Mouse (Mus musculus) intestine, embryonic 16.5 days (tissue): ENCODE data around the gene Ctrc. TPM values are rescaled to one million over a fixed set of nuclear protein-coding genes. Genes with fewer than 3 reads are reported as not detected.
A peak's percentile ranks its signal among the peaks of the same experiment; 100 is the strongest.

Experiments
- ATAC-seq: fragments of 200-750 bp; cut with Nextera tagmentation; 2 replicates; pipeline ENCODE4 v1.8.0; 2017; ENCODE audit warnings: moderate TSS enrichment, moderate library complexity
- H3K27ac ChIP-seq: fragments of 300-500 bp; sonication (generic); 2 replicates; pipeline ENCODE4 v1.5.1; 2014; ENCODE audit warnings: mild to moderate bottlenecking, low read length
- H3K27me3 ChIP-seq: fragments of 300-500 bp; sonication (generic); replicated peaks from 2 replicates; pipeline ENCODE4 v1.6.1; 2014; ENCODE audit warnings: low read length, control low read depth, mixed read lengths; ENCODE audit not compliant: control insufficient read depth, insufficient read depth
- H3K36me3 ChIP-seq: fragments of 300-500 bp; sonication (generic); 2 replicates; pipeline ENCODE4 v1.6.1; 2014; ENCODE audit warnings: low read length, control low read depth; ENCODE audit not compliant: control insufficient read depth, insufficient read depth
- H3K4me1 ChIP-seq: fragments of 300-500 bp; sonication (generic); 2 replicates; pipeline ENCODE4 v1.6.1; 2014; ENCODE audit warnings: low read length, control low read depth, mixed read lengths; ENCODE audit not compliant: control insufficient read depth, insufficient read depth
- H3K4me2 ChIP-seq: fragments of 300-500 bp; sonication (generic); 2 replicates; pipeline ENCODE4 v1.6.1; 2014; ENCODE audit warnings: low read depth, low read length, control low read depth
- H3K4me3 ChIP-seq: fragments of 300-500 bp; sonication (generic); 2 replicates; pipeline ENCODE4 v1.5.1; 2014; ENCODE audit warnings: mild to moderate bottlenecking, low read length
- H3K9ac ChIP-seq: fragments of 300-500 bp; sonication (generic); 2 replicates; pipeline ENCODE4 v1.6.1; 2014; ENCODE audit warnings: low read depth, low read length
- H3K9me3 ChIP-seq: fragments of 300-500 bp; sonication (generic); 2 replicates; pipeline ENCODE4 v1.6.1; 2016; ENCODE audit warnings: low read length, control low read depth; ENCODE audit not compliant: control insufficient read depth
- WGBS: fragments of 180-500 bp; shearing (Covaris S2); extraction: QIAGEN DNeasy Blood & Tissue Kit; methylation state at CpG from one replicate; pipeline ENCODE4 v1.1.7; 2014; 5-methylcytosine and 5-hydroxymethylcytosine counted together
- polyA plus RNA-seq: library from polyadenylated mRNA; unstranded; fragments of >200 nt; fragmentation: Nextera tagmentation; extraction: Ambion mirVana; gene quantifications from 2 replicates; pipeline ENCODE4 v1.2.1, GENCODE M21; 2015

Ctrc gene
- polyA plus RNA-seq, 1 experiment from 2014 or later, result 0.29 TPM

DNA sequence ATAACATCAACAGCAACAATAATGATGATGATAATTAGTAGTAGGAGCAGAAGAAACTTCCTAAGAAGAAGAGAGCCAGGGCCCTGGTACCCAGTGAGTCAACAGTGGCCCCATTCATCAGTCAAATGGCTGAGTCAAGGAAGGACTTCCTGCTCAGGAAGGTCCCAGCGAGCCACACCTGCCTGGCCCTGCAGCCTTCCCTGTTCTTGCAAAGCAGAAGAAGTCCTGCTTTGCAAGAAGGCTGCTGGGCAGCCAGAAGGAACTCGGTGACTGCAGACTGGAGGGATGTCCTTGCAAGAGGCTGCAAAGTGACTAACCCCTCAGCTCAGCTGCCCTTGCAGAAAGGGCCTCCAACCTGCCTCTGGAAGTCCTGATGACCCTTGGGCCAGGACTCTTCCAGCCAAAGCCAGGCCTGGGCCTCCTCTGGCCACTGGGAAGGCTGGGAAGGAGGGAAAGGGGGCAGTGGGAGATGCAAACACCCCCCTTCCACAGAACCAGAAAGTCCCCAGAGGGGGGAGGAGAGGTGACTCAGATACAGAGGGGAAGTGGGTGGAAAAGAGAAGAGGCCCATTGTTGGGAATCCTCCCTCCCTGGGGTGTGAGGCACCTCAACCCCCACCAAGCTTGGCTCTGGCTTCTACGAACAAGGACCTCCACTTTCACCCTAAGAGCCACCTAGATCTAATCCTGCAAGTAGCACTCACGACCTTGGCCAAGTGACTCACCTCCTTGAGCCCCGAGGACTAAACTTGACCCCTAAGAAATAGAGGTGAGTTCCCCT, 23.5 kb upstream of the Ctrc start:
- H3K9me3 ChIP-seq, result no peaks in the 10 kb centered on the region
- no peak overlapping the region for H3K4me3 ChIP-seq
- ATAC-seq, result no peak
- H3K36me3 ChIP-seq, result no peaks in the 10 kb centered on the region
- peaks cover 67% of the 10 kb centered on the region for H3K4me1 ChIP-seq
- no peaks in the 10 kb centered on the region for H3K27me3 ChIP-seq
- 60% methylated on average over 5 of the region's 5 CpGs for WGBS
- peak overlapping the region; percentile 14; the same call in 1 of the 2 replicates for H3K4me2 ChIP-seq
- H3K27ac ChIP-seq, result peak overlapping the region; percentile 68
- H3K9ac ChIP-seq, result peak overlapping the region; percentile 47

DNA sequence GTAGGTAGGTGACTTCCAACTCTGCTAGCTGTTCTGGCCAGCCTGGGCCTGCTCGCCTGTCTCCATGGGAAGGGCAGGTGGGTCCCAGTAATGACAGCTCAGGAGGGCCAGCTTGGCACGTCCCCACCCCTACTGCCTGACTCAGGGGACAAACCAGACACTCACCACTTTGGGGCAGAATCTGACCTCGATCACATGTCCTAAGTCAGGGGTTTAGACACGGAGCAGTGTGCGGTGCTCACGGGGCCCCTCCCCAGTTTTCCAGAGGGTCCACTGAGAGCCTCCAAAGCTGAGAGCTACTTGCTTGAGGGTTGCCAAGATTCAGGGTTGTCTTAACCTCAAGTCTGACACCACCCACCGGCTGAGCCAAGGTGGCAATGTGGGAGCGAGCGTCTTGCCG, 21.9 kb upstream of the Ctrc start:
- WGBS, result 82% methylated on average over 10 of the region's 10 CpGs
- Histone ChIP-seq H3K4me1 (peaks cover 75% of the 10 kb centered on the region), H3K4me3 (no peak overlapping the region), H3K27ac (peak overlapping the region; percentile 55), H3K4me2 (no peak overlapping the region), H3K27me3 (no peaks in the 10 kb centered on the region), H3K36me3 (no peaks in the 10 kb centered on the region), H3K9me3 (no peaks in the 10 kb centered on the region), H3K9ac (peak overlapping the region; percentile 22; the same call in 1 of the 2 replicates)
- no peak for ATAC-seq

DNA sequence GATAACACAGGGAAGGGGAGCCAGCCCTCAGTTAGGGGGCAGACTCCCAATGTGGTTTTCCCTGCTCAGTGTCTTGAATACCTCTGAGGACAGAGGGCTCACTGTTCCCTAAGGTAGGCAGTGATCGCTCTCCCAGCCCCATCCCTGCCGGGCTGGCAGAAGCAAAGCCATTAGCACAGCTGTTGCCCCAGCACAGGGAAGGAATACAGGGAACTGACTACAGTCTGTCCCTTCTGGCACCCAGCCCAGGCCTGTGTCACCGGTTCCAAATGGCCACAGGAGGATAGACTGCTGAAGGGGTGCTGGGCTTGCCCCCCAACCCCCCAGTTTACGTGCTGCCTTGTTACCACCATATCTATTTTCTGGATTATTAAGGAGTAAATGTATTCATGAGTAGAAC, 21.3 kb upstream of the Ctrc start:
- WGBS, result 28% methylated on average over 4 of the region's 4 CpGs
- no peaks in the 10 kb centered on the region for H3K27me3 ChIP-seq
- no peak overlapping the region for H3K4me3 ChIP-seq
- H3K4me1 ChIP-seq, result peaks cover 72% of the 10 kb centered on the region
- peak overlapping the region; percentile 57 for H3K27ac ChIP-seq
- H3K9me3 ChIP-seq, result no peaks in the 10 kb centered on the region
- peak; percentile 6; the same call in 1 of the 2 replicates for ATAC-seq
- H3K36me3 ChIP-seq, result no peaks in the 10 kb centered on the region
- no peak overlapping the region for H3K4me2 ChIP-seq
- peak overlapping the region; percentile 51; the same call in 1 of the 2 replicates for H3K9ac ChIP-seq

DNA sequence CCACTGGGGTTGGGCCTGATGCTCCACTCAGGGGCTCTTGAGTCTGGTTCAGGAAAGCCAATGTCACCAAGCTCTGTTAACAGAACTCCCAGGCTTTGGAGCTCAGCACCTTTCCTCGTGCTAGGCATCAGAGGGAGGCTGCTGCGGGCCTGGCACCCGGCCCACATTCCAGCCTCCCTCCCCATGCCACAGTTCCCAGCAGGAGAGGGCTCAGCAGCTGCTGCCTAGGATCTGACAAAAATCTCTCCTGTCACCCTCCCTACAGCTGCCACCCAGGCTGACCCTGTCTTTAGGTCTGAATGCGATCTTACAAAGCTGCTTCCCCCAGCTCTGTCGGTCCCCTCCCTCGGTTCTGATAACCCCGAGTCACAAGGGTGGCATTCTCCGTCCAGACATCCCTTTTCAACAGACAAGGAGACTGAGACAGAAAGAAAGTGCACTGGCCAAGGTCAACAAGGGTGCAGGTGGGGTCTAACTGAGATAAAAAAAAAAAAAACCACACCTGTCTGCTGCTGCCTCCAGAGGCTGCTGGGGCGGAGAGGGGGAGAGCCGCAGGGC, 20.9 kb upstream of the Ctrc start:
- ATAC-seq, result no peak
- 28% methylated on average over 10 of the region's 10 CpGs for WGBS
- no peaks in the 10 kb centered on the region for H3K36me3 ChIP-seq
- H3K9ac ChIP-seq, result peak overlapping the region; percentile 51
- no peaks in the 10 kb centered on the region for H3K27me3 ChIP-seq
- no peaks in the 10 kb centered on the region for H3K9me3 ChIP-seq
- no peak overlapping the region for H3K4me2 ChIP-seq
- no peak overlapping the region for H3K4me3 ChIP-seq
- H3K27ac ChIP-seq, result peak overlapping the region; percentile 57
- H3K4me1 ChIP-seq, result peaks cover 69% of the 10 kb centered on the region

DNA sequence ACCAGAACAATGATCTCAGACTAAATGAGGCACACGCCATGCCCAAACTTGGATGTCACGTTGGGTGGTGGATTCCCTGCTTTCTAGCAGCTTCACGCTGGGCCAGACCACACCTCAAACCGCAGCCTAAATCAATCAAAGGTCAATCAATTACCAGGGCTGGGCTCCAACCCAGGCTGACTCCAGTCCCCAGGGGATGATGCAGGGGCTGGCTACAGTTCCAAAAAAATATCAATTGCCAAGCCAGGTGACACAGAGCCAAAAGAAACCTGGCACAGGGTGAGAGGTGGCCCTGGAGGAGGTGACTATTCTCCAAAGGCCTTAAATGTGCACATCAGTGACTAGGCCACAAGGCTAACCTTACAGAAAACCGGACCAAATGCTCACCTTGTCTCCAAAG, 19.4 kb upstream of the Ctrc start:
- peaks cover 71% of the 10 kb centered on the region for H3K4me1 ChIP-seq
- no peaks in the 10 kb centered on the region for H3K27me3 ChIP-seq
- H3K27ac ChIP-seq, result no peak overlapping the region
- 76% methylated on average over 5 of the region's 5 CpGs for WGBS
- H3K9me3 ChIP-seq, result 0 out of 2 replicates have a peak, but pooled peaks cover 4% of the 10 kb centered on the region
- H3K4me2 ChIP-seq, result no peak overlapping the region
- peaks cover 8% of the 10 kb centered on the region for H3K36me3 ChIP-seq
- no peak overlapping the region for H3K4me3 ChIP-seq
- H3K9ac ChIP-seq, result no peak overlapping the region
- no peak for ATAC-seq

DNA sequence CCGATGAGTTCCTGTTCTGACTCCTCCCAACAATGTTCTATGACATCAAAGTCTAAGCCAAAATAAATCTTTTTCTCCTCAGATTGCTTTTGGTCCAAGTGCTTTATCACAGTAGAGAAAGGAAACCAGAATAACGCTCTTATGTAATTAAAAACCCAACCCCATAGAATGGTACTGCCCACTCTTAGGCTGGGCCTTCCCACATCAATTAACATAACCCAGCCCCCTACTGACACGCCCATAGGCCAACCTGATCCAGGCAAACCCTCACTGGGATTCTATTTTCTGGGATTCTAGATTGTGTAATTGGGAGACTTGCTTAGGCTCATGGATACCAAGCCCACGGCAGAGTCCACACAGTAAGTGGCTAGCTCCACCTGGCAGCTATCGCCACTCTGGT, 18.8 kb upstream of the Ctrc start:
- WGBS, result 91% methylated on average over 5 of the region's 5 CpGs
- H3K9ac ChIP-seq, result no peak overlapping the region
- H3K4me2 ChIP-seq, result no peak overlapping the region
- H3K27me3 ChIP-seq, result no peaks in the 10 kb centered on the region
- no peak for ATAC-seq
- H3K4me3 ChIP-seq, result no peak overlapping the region
- H3K36me3 ChIP-seq, result peaks cover 8% of the 10 kb centered on the region
- H3K9me3 ChIP-seq, result 0 out of 2 replicates have a peak, but pooled peaks cover 4% of the 10 kb centered on the region
- H3K27ac ChIP-seq, result no peak overlapping the region
- peaks cover 69% of the 10 kb centered on the region for H3K4me1 ChIP-seq

DNA sequence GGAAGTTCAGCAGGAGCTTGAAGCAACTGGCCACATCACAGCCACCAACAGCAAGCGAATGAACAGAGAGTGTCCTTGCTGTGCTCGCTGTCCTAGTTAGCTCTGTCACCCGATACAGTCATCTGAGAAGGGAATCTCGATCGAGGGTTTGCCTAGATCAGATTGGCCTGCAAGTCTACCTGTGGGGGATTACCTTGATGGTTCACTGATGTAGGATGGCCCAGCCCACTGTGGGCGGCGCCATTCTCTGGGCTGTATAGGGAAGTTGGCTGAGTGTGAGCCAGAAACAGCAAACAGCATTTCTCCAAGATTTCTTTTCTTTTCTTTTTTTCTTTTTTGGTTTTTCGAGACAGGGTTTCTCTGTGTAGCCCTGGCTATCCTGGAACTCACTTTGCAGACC, 18.3 kb upstream of the Ctrc start:
- 93% methylated on average over 8 of the region's 8 CpGs for WGBS
- H3K27me3 ChIP-seq, result no peaks in the 10 kb centered on the region
- no peak overlapping the region for H3K4me2 ChIP-seq
- H3K9ac ChIP-seq, result no peak overlapping the region
- H3K4me3 ChIP-seq, result no peak overlapping the region
- ATAC-seq, result no peak
- H3K4me1 ChIP-seq, result peaks cover 68% of the 10 kb centered on the region
- H3K9me3 ChIP-seq, result 0 out of 2 replicates have a peak, but pooled peaks cover 4% of the 10 kb centered on the region
- no peak overlapping the region for H3K27ac ChIP-seq
- H3K36me3 ChIP-seq, result peaks cover 12% of the 10 kb centered on the region

DNA sequence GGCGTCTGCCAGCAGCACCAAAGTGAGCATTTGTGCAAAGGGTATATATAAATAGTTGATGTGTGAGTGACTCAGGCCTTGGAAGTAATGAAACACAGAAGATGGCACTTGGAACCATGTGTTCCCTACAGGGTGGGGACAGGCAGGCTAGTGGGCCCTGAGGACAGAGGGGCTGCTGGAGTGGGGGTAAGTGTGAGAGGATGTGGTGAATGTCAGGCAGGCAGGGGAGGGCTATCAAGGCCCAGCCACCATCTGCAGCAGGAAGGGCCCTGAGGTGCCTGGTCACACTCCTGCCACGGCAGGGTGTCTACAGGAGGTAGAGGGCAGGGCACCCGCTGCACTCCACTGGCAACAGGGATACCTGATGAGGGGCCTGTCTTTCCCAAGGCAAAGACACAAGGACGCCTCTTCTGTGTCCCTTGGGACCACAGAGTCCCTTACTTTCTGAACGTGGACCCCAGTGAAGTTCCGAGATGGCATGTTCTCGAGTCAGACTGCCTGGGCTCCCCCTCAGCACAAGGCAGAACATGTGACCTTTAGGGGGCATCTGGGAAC, 17.6 kb upstream of the Ctrc start:
- Histone ChIP-seq H3K4me1 (peaks cover 61% of the 10 kb centered on the region), H3K9ac (0 out of 2 replicates have a peak overlapping the region, but pooled peaks have one; percentile 11), H3K4me3 (no peak overlapping the region), H3K9me3 (0 out of 2 replicates have a peak, but pooled peaks cover 4% of the 10 kb centered on the region), H3K4me2 (no peak overlapping the region), H3K27me3 (no peaks in the 10 kb centered on the region), H3K27ac (peak overlapping the region; percentile 65), H3K36me3 (peaks cover 19% of the 10 kb centered on the region)
- WGBS, result 81% methylated on average over 7 of the region's 7 CpGs
- ATAC-seq, result no peak

DNA sequence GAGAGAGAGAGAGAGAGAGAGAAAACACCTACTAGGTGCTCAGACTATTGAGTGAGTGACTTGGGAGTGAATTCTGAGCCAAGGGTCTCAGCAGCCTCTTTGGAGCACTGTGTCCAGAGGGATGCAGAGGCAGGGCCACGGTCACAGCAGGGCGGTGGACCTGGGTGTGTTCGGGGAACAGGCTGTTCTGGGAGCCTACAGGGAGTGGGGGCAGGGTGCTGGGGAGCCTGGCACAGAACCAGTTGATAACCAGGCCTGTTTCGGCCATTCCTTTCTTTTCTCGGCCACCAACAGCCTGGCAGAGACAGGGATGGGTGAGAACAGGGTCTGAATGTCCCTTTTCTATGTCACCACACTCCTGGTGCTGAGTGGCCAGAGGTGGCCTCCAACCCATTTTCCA, 16.7 kb upstream of the Ctrc start:
- H3K4me2 ChIP-seq, result no peak overlapping the region
- peaks cover 20% of the 10 kb centered on the region for H3K36me3 ChIP-seq
- no peak for ATAC-seq
- H3K27me3 ChIP-seq, result no peaks in the 10 kb centered on the region
- peaks cover 56% of the 10 kb centered on the region for H3K4me1 ChIP-seq
- WGBS, result 64% methylated on average over 5 of the region's 5 CpGs
- peak overlapping the region; percentile 65 for H3K27ac ChIP-seq
- H3K4me3 ChIP-seq, result no peak overlapping the region
- 0 out of 2 replicates have a peak, but pooled peaks cover 4% of the 10 kb centered on the region for H3K9me3 ChIP-seq
- H3K9ac ChIP-seq, result 0 out of 2 replicates have a peak overlapping the region, but pooled peaks have one; percentile 11
